Mouse (Mus musculus) neural tube, embryonic 15.5 days (tissue): Measurements from ENCODE around the gene Nanog. TPM values are rescaled to one million over a fixed set of nuclear protein-coding genes. Genes with fewer than 3 reads are reported as not detected.
"Not testable (repeated sequence)": the region's sequence is repeated elsewhere in the genome, so short reads cannot be mapped to it uniquely, and the experiment has no call there.

Experiments used
- ATAC-seq: fragments of 200-750 bp; cut with Nextera tagmentation; 2 replicates; pipeline ENCODE4 v1.8.0; 2017; ENCODE audit warnings: mild to moderate bottlenecking, moderate TSS enrichment, moderate library complexity; ENCODE audit not compliant: low FRiP score
- H3K27ac ChIP-seq: fragments of 300-500 bp; sonication (generic); replicated peaks from 2 replicates; pipeline ENCODE4 v1.5.1; 2015; ENCODE audit warnings: mild to moderate bottlenecking, inconsistent platforms
- H3K27me3 ChIP-seq: fragments of 300-500 bp; sonication (generic); replicated peaks from 2 replicates; pipeline ENCODE4 v1.6.1; 2015; ENCODE audit warnings: inconsistent platforms
- H3K36me3 ChIP-seq: fragments of 300-500 bp; sonication (generic); 2 replicates; pipeline ENCODE4 v1.6.1; 2015; ENCODE audit warnings: inconsistent platforms
- H3K4me1 ChIP-seq: fragments of 300-500 bp; sonication (generic); 2 replicates; pipeline ENCODE4 v1.6.1; 2015; ENCODE audit warnings: inconsistent platforms
- H3K4me2 ChIP-seq: fragments of 300-500 bp; sonication (generic); 2 replicates; pipeline ENCODE4 v1.6.1; 2015; ENCODE audit warnings: inconsistent platforms, mild to moderate bottlenecking, moderate library complexity
- H3K4me3 ChIP-seq: fragments of 300-500 bp; sonication (generic); replicated peaks from 2 replicates; pipeline ENCODE4 v1.5.1; 2015; ENCODE audit warnings: mild to moderate bottlenecking, inconsistent platforms
- H3K9ac ChIP-seq: fragments of 300-500 bp; sonication (generic); replicated peaks from 2 replicates; pipeline ENCODE4 v1.6.1; 2015; ENCODE audit warnings: mild to moderate bottlenecking, inconsistent platforms
- H3K9me3 ChIP-seq: fragments of 300-500 bp; sonication (generic); replicated peaks from 2 replicates; pipeline ENCODE4 v1.6.1; 2016; ENCODE audit warnings: inconsistent platforms
- WGBS: fragments of 180-500 bp; shearing (Covaris S2); methylation state at CpG from one replicate; pipeline ENCODE4 v1.1.7; 2015; ENCODE audit warnings: mixed read lengths; 5-methylcytosine and 5-hydroxymethylcytosine counted together
- polyA plus RNA-seq: library from polyadenylated mRNA; unstranded; fragments of >200 nt; fragmentation: Nextera tagmentation; extraction: Ambion mirVana; gene quantifications from 2 replicates; pipeline ENCODE4 v1.2.1, GENCODE M21; 2015

The Nanog gene
- polyA plus RNA-seq, 1 experiment from 2014 or later = not detected

DNA sequence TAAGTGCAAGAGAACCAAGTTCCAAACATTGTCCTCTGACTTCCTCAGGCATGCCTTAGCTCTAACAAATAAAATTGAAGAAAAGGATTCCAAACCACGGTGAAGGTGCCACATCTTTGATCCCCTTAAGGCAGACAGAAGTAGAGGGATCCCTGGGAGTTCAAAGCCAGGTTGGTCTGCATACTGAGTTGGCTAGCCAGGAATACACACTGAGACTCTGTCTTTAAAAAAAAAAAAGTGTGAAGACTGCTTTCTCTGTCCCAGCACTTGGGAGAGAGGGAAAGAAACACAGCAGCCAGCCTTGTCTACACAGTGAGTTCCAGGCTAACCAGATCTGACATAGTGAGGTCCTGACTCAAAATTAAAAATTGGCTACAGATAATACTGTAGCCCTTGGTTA, 3.6 kb upstream of the Nanog start:
- Histone ChIP-seq H3K27ac (no peak overlapping the region), H3K9ac (no peak overlapping the region), H3K36me3 (no peaks in the 10 kb centered on the region), H3K4me2 (no peak overlapping the region), H3K4me3 (no peak overlapping the region), H3K9me3 (no peaks in the 10 kb centered on the region), H3K4me1 (peaks cover 8% of the 10 kb centered on the region), H3K27me3 (no peaks in the 10 kb centered on the region)
- WGBS = 16% methylated on average over 1 of the region's 1 CpGs
- no peak for ATAC-seq

- no peak for ATAC-seq
- H3K36me3 ChIP-seq = no peaks in the 10 kb centered on the region
- 80% methylated on average over 12 of the region's 12 CpGs for WGBS
- no peaks in the 10 kb centered on the region for H3K9me3 ChIP-seq
- no peak overlapping the region for H3K27ac ChIP-seq
- H3K4me2 ChIP-seq = no peak overlapping the region
- H3K4me3 ChIP-seq = no peak overlapping the region
- no peaks in the 10 kb centered on the region for H3K27me3 ChIP-seq
- H3K4me1 ChIP-seq = peaks cover 8% of the 10 kb centered on the region
- H3K9ac ChIP-seq = no peak overlapping the region
These were observed 900 bp upstream of the Nanog start for GRCm38 (mm10) chr6:122706337-122706840.

- Histone ChIP-seq H3K4me2 (no peak overlapping the region), H3K9me3 (no peaks in the 10 kb centered on the region), H3K27me3 (no peaks in the 10 kb centered on the region), H3K27ac (no peak overlapping the region), H3K4me3 (no peak overlapping the region), H3K9ac (no peak overlapping the region), H3K36me3 (no peaks in the 10 kb centered on the region), H3K4me1 (no peaks in the 10 kb centered on the region)
- WGBS = 79% methylated on average over 4 of the region's 4 CpGs
- no peak for ATAC-seq
These were observed 1.5 kb downstream of the Nanog start for GRCm38 (mm10) chr6:122708826-122709225.

DNA sequence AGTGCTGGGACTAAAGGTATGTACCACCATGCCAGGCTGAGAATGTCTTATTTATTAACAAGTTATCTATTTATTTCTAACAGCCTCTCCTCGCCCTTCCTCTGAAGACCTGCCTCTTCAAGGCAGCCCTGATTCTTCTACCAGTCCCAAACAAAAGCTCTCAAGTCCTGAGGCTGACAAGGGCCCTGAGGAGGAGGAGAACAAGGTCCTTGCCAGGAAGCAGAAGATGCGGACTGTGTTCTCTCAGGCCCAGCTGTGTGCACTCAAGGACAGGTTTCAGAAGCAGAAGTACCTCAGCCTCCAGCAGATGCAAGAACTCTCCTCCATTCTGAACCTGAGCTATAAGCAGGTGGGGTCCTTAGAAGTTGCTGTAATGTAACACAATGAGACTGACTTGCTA, 4.2 kb downstream of the Nanog start:
- Histone ChIP-seq H3K27me3 (no peaks in the 10 kb centered on the region), H3K9me3 (no peaks in the 10 kb centered on the region), H3K4me3 (no peak overlapping the region), H3K27ac (no peak overlapping the region), H3K9ac (no peak overlapping the region), H3K36me3 (no peaks in the 10 kb centered on the region), H3K4me2 (no peak overlapping the region), H3K4me1 (peaks cover 6% of the 10 kb centered on the region; the same call in 1 of the 2 replicates)
- ATAC-seq = no peak
- 92% methylated on average over 2 of the region's 2 CpGs for WGBS

DNA sequence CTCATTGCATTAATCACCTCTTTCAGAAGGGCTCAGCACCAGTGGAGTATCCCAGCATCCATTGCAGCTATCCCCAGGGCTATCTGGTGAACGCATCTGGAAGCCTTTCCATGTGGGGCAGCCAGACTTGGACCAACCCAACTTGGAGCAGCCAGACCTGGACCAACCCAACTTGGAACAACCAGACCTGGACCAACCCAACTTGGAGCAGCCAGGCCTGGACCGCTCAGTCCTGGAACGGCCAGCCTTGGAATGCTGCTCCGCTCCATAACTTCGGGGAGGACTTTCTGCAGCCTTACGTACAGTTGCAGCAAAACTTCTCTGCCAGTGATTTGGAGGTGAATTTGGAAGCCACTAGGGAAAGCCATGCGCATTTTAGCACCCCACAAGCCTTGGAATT, 5.8 kb downstream of the Nanog start:
- H3K27ac ChIP-seq, H3K9ac ChIP-seq, H3K4me2 ChIP-seq, H3K27me3 ChIP-seq, H3K9me3 ChIP-seq, H3K4me3 ChIP-seq, ATAC-seq, H3K4me1 ChIP-seq, H3K36me3 ChIP-seq: not testable (repeated sequence)
- 92% methylated on average over 7 of the region's 7 CpGs for WGBS

DNA sequence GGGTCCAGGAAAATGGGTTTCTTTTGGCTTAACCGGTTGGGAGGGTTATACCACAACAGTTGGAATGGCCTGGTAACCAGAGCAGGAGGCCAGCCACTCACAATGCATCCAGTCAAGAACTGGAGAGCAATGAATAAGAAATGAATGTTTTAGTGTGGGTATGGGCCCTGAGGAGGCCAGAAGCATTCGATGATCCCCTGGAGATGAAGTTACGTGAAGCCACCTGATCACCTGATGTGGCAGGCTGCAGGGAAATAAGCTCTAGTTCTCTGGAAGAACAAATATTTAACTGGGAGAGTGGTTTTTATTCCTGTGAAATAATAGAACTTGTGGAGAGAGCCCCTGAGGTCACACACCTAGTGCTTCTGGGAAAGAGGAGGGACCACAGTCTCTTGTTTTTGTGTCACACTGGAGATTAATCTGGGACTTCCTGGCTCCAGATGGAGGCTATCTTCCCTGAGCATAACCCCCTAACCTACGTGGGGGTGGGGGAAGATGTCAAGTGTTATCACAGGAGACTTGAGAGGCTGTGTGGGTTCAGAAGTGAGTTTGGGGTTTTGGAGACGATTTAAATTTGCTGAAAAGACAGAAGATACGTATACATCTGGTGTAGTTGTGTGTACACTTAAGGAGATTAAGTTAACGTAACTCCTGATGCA, 7.5 kb downstream of the Nanog start:
- Histone ChIP-seq H3K4me1 (peaks cover 6% of the 10 kb centered on the region; the same call in 1 of the 2 replicates), H3K9ac (no peak overlapping the region), H3K4me2 (no peak overlapping the region), H3K27me3 (no peaks in the 10 kb centered on the region), H3K4me3 (no peak overlapping the region), H3K36me3 (no peaks in the 10 kb centered on the region), H3K9me3 (no peaks in the 10 kb centered on the region), H3K27ac (no peak overlapping the region)
- 55% methylated on average over 7 of the region's 7 CpGs for WGBS
- ATAC-seq = no peak

DNA sequence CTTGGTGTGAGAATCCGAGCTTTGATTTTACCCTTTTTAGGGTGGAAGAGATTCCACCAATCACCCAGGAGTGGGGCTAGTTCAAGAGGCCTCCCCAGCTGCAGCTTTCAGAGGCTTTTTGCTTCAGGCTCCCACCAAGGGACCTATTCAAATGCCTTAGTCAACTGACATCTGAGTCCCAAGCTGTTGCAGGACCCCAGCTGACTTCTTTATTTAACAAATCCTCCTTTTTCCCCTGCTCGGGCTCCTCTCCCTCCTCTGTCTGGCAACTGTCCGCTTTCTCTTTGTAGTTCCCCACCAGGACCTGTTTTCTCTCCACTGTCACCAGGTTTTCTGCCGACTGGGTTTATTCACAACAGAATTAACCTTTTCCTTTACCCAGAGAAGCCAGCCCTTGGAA, 8.6 kb downstream of the Nanog start:
- Histone ChIP-seq H3K4me3 (no peak overlapping the region), H3K27me3 (no peaks in the 10 kb centered on the region), H3K9me3 (no peaks in the 10 kb centered on the region), H3K36me3 (no peaks in the 10 kb centered on the region), H3K4me2 (no peak overlapping the region), H3K9ac (no peak overlapping the region), H3K4me1 (peaks cover 6% of the 10 kb centered on the region; the same call in 1 of the 2 replicates), H3K27ac (no peak overlapping the region; the same call in 1 of the 2 replicates)
- ATAC-seq = no peak
- 1% methylated on average over 4 of the region's 4 CpGs for WGBS

- H3K9ac ChIP-seq, H3K4me1 ChIP-seq, H3K4me3 ChIP-seq, H3K36me3 ChIP-seq, ATAC-seq, H3K27me3 ChIP-seq, H3K9me3 ChIP-seq, H3K4me2 ChIP-seq, H3K27ac ChIP-seq: not testable (repeated sequence)
- WGBS = 92% methylated on average over 1 of the region's 1 CpGs
These were observed 10.9 kb downstream of the Nanog start for GRCm38 (mm10) chr6:122718224-122718623.

GRCm38 (mm10) chr6:122719942-122720341, 12.7 kb downstream of the Nanog start:
- H3K36me3 ChIP-seq = no peaks in the 10 kb centered on the region
- H3K4me1 ChIP-seq = peaks cover 6% of the 10 kb centered on the region; the same call in 1 of the 2 replicates
- no peak for ATAC-seq
- WGBS = 36% methylated on average over 2 of the region's 2 CpGs
- H3K27me3 ChIP-seq = no peaks in the 10 kb centered on the region
- H3K4me3 ChIP-seq = no peak overlapping the region
- H3K4me2 ChIP-seq = no peak overlapping the region
- no peak overlapping the region for H3K9ac ChIP-seq
- H3K9me3 ChIP-seq = no peaks in the 10 kb centered on the region
- H3K27ac ChIP-seq = no peak overlapping the region

- peak; percentile 33 for ATAC-seq
- 9% methylated on average over 8 of the region's 8 CpGs for WGBS
- Histone ChIP-seq H3K27me3 (peaks cover 21% of the 10 kb centered on the region), H3K9me3 (no peaks in the 10 kb centered on the region), H3K27ac (no peak overlapping the region), H3K36me3 (peaks cover 21% of the 10 kb centered on the region), H3K4me3 (peak overlapping the region; percentile 54), H3K4me2 (peak overlapping the region; percentile 71), H3K4me1 (peaks cover 32% of the 10 kb centered on the region), H3K9ac (no peak overlapping the region)
These were observed 32.7 kb downstream of the Nanog start for GRCm38 (mm10) chr6:122739952-122740351.

DNA sequence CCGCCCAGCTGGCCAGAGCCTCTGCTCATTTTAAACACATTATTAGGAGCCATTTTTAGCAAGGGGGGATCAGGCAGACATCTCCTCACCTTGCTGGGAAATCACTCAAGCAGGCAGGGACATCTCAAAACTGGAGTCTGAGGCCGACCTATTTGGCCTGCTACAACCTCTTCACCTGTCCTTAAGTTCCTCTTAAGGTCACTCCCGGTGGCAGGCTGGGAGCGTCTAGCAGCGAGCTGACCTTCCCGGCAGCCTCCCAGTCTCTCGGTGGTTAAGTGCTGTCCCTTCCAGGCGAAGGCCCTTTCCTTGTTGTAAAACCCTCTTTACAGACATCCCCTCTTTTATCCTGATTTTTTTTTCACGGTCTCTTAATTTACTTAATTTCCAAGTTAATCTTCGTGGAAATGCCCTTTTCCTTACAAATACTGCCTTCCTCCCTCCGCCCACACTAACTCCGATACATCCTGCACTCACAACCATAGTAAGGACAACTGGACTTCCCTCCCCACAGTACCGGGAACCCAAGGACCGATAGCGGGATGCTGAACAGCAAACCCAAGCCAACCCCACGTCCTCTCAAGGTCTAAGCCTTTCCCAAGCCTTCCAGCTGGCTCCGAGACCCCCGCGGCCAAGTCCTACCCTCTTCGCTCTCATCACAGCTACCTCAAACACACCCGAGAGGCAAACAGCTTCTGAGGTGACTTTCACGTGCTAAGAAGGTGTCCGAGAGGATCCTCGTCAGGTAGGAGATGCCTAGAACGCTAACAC, 34.4 kb downstream of the Nanog start:
- Histone ChIP-seq H3K4me2 (peak overlapping the region; percentile 71), H3K9ac (peak overlapping the region; percentile 69), H3K4me3 (peak overlapping the region; percentile 54), H3K9me3 (no peaks in the 10 kb centered on the region), H3K36me3 (peaks cover 7% of the 10 kb centered on the region; the same call in 1 of the 2 replicates), H3K27ac (peak overlapping the region; percentile 70), H3K27me3 (peaks cover 29% of the 10 kb centered on the region), H3K4me1 (peaks cover 32% of the 10 kb centered on the region)
- WGBS = 2% methylated on average over 25 of the region's 25 CpGs
- ATAC-seq = peak; percentile 43
